Mouse (Mus musculus): ENCODE data around the gene Rcn3. TPM values are rescaled to one million over a fixed set of nuclear protein-coding genes. Genes with fewer than 3 reads are reported as not detected.
A peak's percentile ranks its signal among the peaks of the same experiment; 100 is the strongest.

Gene Rcn3
- polyA plus RNA-seq (2015; fragmentation: Nextera tagmentation; extraction: Ambion mirVana) = 127 and 134 TPM in 2 replicates

DNA sequence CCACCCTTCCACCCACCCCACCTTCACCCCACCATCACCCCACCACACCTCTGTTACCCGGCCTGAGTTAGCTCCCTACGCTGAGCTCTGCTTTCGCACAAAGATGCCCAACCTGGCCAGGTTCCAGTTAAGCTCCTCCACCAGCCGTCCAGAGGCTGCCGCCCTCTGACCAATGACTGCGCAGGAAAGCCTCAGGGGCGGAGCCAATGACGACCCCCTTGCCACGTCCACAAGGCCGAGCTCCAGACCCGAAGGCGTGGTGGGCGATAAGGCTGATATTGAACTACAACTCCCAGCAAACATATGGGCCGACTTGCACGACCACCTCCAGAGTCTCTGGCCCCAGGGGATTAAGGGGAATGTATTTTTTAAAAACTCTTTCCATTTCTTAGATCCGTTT is at the start of gene Rcn3:
Rcn3 (minus strand) TSS at position 174 of the 400 bp plus-strand sequence.
- peak within 1 kb of the TSS; percentile 54 for H3K4me2 ChIP-seq
- under 1% methylated on average over 16 of the region's 16 CpGs for WGBS
- H3K4me3 ChIP-seq = peak within 1 kb of the TSS; percentile 41
- peaks cover 24% of the 10 kb centered on the region for H3K4me1 ChIP-seq (replicated peaks)
- no peaks in the 10 kb centered on the region for H3K9me3 ChIP-seq
- H3K9ac ChIP-seq = peak within 1 kb of the TSS; percentile 65
- H3K27ac ChIP-seq (replicated peaks) = peak within 1 kb of the TSS; percentile 46; the same call in 1 of the 2 replicates
- no peaks in the 10 kb centered on the region for H3K36me3 ChIP-seq
- H3K27me3 ChIP-seq = no peaks in the 10 kb centered on the region
- ATAC-seq (ENCODE audit: low read depth) = peak; percentile 92

DNA sequence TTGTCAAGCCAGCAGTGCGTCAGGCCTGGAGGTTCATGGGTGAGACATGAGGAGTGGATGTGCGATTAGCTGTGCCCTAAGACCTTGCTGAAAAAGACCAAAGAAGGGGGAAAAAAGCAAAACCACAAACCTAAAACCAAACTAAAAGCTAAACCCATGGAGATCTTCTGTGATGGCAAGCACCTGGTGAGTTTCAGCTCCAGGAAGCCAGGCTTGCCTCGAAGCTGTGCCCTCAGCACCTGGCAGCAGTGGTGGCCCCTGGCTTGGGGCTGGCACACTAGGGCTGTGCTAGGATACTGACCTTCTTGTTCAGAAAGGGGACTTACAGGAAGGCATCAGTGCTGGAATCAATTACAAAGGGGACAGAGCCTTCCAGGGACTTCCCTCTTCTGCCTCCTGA is 49.3 kb upstream of the Rcn3 start:
- H3K4me3 ChIP-seq = no peak overlapping the region
- 0 out of 2 replicates have a peak, but pooled peaks cover 4% of the 10 kb centered on the region for H3K4me1 ChIP-seq (replicated peaks)
- no peak overlapping the region for H3K4me2 ChIP-seq
- no peak overlapping the region for H3K27ac ChIP-seq (replicated peaks)
- H3K36me3 ChIP-seq = peaks cover 37% of the 10 kb centered on the region
- ATAC-seq (ENCODE audit: low read depth) = no peak
- H3K9ac ChIP-seq = no peak overlapping the region
- H3K9me3 ChIP-seq = no peaks in the 10 kb centered on the region
- peaks cover 15% of the 10 kb centered on the region for H3K27me3 ChIP-seq
- 89% methylated on average over 3 of the region's 3 CpGs for WGBS

DNA sequence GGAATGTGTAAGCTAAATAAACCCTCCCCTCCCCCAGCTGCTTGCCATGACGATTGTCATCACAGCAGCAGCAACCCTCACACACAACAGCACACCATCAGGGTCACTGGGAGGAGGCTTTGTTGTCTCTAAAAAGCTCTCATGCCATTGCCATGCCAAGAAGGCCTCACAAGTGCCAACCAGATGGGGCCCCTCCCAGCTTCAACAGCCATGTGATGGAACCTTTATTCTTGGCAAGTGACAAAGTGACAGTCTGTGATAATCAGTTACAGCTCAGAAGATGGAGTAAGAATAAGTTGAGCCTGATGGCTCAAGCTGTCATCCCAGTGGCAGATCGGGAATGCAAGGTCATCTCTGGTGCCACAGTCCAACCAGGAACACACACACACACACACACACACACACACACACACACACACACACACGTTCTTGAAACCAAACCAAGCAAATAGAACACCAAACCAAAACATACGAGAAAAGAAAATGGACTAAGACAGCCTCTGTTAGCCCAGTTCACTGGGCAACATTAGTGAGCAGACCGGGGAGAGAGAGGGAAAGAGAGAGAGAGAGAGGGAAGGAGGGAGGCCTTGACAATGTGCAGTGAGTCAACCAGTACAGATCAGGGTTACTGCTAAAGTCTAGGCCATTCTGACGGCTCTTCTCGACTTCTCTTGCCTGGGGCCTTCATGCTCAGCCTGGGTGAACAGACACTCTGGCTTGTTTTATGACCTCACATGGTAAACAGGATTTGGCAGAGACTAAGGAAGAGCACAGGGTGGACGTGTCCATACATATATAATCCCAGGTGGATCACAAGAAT is 48.1 kb upstream of the Rcn3 start:
- Histone ChIP-seq H3K27ac (replicated peaks) (no peak overlapping the region), H3K4me2 (no peak overlapping the region), H3K4me1 (replicated peaks) (peaks cover 11% of the 10 kb centered on the region; the same call in 1 of the 2 replicates), H3K36me3 (peaks cover 30% of the 10 kb centered on the region), H3K4me3 (no peak overlapping the region), H3K9me3 (no peaks in the 10 kb centered on the region), H3K27me3 (peaks cover 22% of the 10 kb centered on the region), H3K9ac (no peak overlapping the region)
- WGBS = 82% methylated on average over 8 of the region's 8 CpGs
- ATAC-seq (ENCODE audit: low read depth) = no peak

DNA sequence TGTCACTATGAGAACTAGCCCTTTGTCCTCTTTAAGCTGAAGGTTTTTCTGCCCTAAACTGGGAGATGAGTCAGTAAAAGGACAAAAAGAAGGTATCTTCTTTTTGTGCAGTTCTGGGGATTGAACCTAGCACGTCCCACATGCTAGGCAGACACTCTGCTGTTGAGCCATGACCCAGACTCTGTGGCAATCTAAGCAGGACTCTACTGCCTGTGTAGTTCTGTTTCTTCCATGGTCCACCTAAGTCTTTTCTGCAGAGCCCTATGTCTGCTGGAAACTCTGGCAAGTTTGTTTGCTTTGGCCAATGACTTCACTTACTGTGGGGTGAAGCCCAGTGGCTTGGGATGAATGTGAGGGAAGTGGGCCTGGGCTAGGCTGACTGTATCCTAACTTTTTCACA is 46.4 kb upstream of the Rcn3 start:
- WGBS = 83% methylated on average over 1 of the region's 1 CpGs
- no peak overlapping the region for H3K27ac ChIP-seq (replicated peaks)
- peaks cover 17% of the 10 kb centered on the region; the same call in 1 of the 2 replicates for H3K36me3 ChIP-seq
- peaks cover 15% of the 10 kb centered on the region; the same call in 1 of the 2 replicates for H3K4me1 ChIP-seq (replicated peaks)
- H3K4me2 ChIP-seq = no peak overlapping the region
- H3K9me3 ChIP-seq = no peaks in the 10 kb centered on the region
- no peak overlapping the region for H3K9ac ChIP-seq
- ATAC-seq (ENCODE audit: low read depth) = no peak
- peaks cover 31% of the 10 kb centered on the region for H3K27me3 ChIP-seq
- H3K4me3 ChIP-seq = no peak overlapping the region

DNA sequence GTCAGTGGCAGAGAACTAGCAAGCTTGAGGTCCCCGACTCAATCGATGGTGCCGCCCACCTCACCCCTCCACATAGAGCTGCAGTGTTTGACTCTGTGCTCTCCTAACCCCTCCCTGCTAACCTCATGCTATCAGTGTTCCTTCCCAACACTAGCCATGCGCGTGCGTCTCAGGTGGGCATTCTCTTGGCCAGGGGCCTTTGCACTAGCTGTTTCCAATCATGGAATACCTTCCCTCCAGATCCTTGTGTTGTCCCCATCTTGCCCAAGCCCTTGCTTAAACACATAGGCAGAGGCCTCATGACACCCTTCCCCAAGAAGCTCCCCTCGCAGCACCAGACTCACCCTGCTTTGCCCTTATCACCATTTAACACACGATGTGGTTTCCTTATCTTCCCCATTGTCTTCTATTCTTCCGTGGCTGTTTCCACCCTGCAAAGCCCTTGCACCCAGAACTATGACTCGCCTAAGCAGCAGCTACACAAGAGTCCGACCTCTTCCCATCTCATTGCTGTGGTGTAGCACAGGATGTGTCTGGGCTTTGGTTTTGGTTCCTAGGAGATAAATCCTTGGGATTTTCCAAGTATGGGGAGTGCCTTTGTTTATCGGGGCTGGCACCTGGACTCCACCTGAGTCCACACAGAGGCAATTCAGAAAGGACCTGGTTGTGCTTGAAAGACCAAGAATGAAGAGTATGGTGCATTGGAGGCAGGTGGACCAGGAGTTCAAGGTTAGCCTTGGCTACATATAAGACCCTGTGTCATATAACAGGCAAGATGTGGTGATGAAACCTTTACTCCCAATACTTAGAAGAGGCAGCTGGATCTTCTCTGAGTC is 45.4 kb upstream of the Rcn3 start:
- Histone ChIP-seq H3K9me3 (no peaks in the 10 kb centered on the region), H3K9ac (0 out of 2 replicates have a peak overlapping the region, but pooled peaks have one; percentile 17), H3K36me3 (peaks cover 9% of the 10 kb centered on the region; the same call in 1 of the 2 replicates), H3K27ac (replicated peaks) (no peak overlapping the region), H3K4me2 (no peak overlapping the region), H3K4me1 (replicated peaks) (peaks cover 15% of the 10 kb centered on the region; the same call in 1 of the 2 replicates), H3K4me3 (no peak overlapping the region), H3K27me3 (peaks cover 31% of the 10 kb centered on the region)
- no peak for ATAC-seq (ENCODE audit: low read depth)
- 85% methylated on average over 12 of the region's 12 CpGs for WGBS

DNA sequence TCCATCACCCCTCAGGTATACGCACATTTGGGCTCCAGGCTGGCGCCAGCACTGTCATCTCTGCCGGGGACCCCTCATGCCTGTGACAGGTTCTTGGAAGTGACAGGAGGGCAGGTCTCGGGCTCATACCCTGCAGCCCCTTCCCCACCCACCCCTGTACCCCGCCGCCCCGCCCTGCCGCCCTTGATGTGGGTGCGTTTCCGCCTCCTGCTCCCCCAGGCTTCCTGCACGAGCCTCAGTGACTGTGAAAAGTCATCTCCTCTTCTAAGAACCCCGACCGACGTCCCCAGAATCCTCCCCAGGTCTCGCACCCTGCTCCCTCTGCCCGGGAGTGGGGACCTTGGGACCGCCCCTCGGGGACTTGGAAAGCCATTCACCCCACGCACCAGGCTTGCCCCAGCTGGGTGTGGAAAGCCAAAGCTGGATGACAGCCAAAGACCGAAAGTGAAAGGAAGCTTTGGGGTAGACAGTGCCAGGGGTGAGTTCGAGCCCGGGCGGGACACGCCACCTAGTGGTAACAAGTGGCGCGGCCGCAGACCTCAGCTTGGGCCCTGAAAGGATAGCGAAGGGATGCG is 44.1 kb upstream of the Rcn3 start, which contains the start of the genes Gm45713 and Flt3l:
Gm45713 (minus strand) TSS at position 239 of the 575 bp plus-strand sequence.
Flt3l (minus strand) TSS at position 440 of the 575 bp plus-strand sequence.
- no peaks in the 10 kb centered on the region for H3K36me3 ChIP-seq
- H3K9ac ChIP-seq = peak within 1 kb of the TSS; percentile 69
- H3K27me3 ChIP-seq = peaks cover 31% of the 10 kb centered on the region
- peaks cover 15% of the 10 kb centered on the region; the same call in 1 of the 2 replicates for H3K4me1 ChIP-seq (replicated peaks)
- no peaks in the 10 kb centered on the region for H3K9me3 ChIP-seq
- WGBS = 3% methylated on average over 29 of the region's 29 CpGs
- H3K4me2 ChIP-seq = peak within 1 kb of the TSS; percentile 68
- ATAC-seq (ENCODE audit: low read depth) = peak; percentile 87
- H3K4me3 ChIP-seq = peak within 1 kb of the TSS; percentile 47
- 0 out of 2 replicates have a peak within 1 kb of the TSS, but pooled peaks have one; percentile 23 for H3K27ac ChIP-seq (replicated peaks)

DNA sequence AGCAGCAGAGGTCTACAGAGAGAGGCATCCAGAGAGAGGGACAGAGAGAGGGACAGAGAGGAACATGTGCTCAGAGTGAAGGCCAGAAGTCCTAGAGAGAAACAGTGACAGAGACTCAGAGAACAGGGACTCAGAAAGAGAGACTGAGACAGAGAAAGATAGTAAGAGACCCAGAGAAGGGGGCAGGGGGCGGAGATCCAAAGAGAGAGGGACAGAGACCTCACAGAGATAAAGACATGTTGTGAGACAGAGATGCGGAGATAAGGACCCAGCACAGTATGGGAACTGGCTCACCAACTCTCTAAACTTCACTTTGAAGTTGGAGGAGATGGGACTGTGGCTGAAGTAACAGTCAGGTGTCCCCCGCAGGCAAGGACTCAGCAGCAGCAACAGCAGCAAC is 43.3 kb upstream of the Rcn3 start:
- Histone ChIP-seq H3K4me3 (no peak overlapping the region), H3K27ac (replicated peaks) (no peak overlapping the region), H3K27me3 (peaks cover 31% of the 10 kb centered on the region), H3K9me3 (no peaks in the 10 kb centered on the region), H3K36me3 (no peaks in the 10 kb centered on the region), H3K4me1 (replicated peaks) (peaks cover 15% of the 10 kb centered on the region; the same call in 1 of the 2 replicates), H3K4me2 (peak overlapping the region; percentile 68), H3K9ac (peak overlapping the region; percentile 69; the same call in 1 of the 2 replicates)
- WGBS = 82% methylated on average over 3 of the region's 3 CpGs
- ATAC-seq (ENCODE audit: low read depth) = no peak

DNA sequence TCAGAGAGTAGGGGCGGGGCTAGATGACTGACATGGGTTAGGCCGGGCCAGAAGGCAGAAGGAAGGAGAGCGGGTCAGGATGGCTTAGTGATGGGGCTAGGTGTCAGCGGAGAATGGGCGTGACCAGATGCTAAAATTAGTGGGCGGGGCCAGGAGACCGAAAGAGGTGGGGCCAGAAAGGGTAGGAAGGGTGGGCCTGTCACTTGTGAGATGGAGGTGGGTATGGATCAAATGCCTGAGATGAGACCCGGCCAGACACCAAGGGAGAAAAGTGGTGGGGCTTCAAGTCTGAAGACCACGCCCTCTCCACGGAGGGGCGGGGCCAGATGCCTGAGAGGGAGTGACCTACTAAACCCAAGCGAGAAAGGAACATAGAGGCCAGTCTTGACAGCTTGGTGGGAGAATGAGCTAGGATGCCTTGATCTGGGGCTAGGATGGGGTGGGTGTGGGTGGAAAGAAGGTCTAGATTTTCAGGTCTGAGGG is 42.6 kb upstream of the Rcn3 start:
- WGBS = 8% methylated on average over 12 of the region's 12 CpGs
- Histone ChIP-seq H3K9ac (no peak overlapping the region), H3K4me1 (replicated peaks) (peaks cover 19% of the 10 kb centered on the region), H3K27me3 (peaks cover 31% of the 10 kb centered on the region), H3K4me3 (no peak overlapping the region), H3K4me2 (no peak overlapping the region), H3K27ac (replicated peaks) (no peak overlapping the region), H3K36me3 (no peaks in the 10 kb centered on the region), H3K9me3 (no peaks in the 10 kb centered on the region)
- no peak for ATAC-seq (ENCODE audit: low read depth)

DNA sequence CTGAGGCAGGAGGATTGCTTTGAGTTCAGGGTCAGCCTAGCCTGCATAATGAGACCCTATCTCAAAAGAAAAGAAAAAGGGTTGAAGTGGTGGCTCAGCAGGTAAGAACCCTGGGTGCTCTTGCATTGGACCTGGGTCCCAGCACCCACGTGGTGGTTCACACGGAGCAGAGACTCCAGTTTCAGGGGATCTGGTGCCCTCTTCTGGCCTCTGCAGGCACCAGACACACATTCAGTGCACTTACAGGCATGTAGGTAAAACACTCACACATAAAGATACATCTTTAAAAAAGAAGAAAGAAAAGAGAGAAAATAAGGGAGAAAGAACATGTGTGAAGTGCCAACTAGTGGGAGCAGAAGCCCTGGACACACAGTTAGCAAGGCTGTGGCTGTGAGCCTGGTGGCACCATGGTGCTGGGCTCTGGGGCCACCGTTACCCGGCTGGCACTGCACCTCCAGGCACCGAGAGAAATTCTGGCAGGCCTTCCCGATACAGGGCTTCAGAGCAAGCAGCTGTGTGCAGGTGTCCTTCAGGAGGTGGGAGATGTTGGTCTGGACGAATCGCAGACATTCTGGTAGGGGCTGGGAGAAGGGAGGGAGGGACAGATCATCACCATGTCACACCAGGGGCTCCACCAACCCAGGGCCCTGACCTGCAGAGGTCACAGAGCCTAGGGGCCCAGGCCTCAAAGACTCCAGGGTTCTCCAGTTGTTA is 41.6 kb upstream of the Rcn3 start:
- H3K4me1 ChIP-seq (replicated peaks) = peaks cover 22% of the 10 kb centered on the region
- no peak overlapping the region for H3K9ac ChIP-seq
- no peak overlapping the region for H3K4me3 ChIP-seq
- H3K27ac ChIP-seq (replicated peaks) = no peak overlapping the region
- WGBS = 75% methylated on average over 8 of the region's 8 CpGs
- no peak for ATAC-seq (ENCODE audit: low read depth)
- no peak overlapping the region for H3K4me2 ChIP-seq
- no peaks in the 10 kb centered on the region for H3K36me3 ChIP-seq
- H3K27me3 ChIP-seq = peaks cover 31% of the 10 kb centered on the region
- no peaks in the 10 kb centered on the region for H3K9me3 ChIP-seq

DNA sequence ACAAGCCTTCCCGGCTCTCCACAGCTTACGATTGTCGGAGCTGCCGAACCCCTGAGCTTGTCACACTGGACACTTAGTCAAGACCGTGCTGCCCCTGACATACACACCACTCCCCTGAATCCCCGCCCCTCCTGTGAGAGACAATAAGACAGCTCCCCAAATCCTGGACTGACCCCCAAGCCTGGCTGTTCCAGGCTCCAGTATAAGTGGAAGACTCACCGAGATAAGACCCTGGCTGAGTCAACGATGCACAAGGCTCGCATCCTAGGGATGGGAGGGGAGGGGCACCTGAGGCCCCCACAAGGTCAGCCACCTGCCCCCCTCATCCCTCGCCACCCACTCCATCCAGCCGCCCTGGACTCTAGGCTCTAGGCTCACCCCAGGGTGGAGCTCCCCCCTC is 39.8 kb upstream of the Rcn3 start:
- 81% methylated on average over 11 of the region's 11 CpGs for WGBS
- ATAC-seq (ENCODE audit: low read depth) = no peak
- no peak overlapping the region for H3K9ac ChIP-seq
- H3K4me3 ChIP-seq = no peak overlapping the region
- peaks cover 17% of the 10 kb centered on the region; the same call in 1 of the 2 replicates for H3K27me3 ChIP-seq
- H3K4me1 ChIP-seq (replicated peaks) = peaks cover 33% of the 10 kb centered on the region
- no peak overlapping the region for H3K4me2 ChIP-seq
- no peaks in the 10 kb centered on the region for H3K9me3 ChIP-seq
- no peak overlapping the region for H3K27ac ChIP-seq (replicated peaks)
- H3K36me3 ChIP-seq = peaks cover 6% of the 10 kb centered on the region

Data from neural tube, embryonic 13.5 days (tissue).